Comparison of ENCODE assay signal across 1 mouse cellular context in the genomic region with DNA sequence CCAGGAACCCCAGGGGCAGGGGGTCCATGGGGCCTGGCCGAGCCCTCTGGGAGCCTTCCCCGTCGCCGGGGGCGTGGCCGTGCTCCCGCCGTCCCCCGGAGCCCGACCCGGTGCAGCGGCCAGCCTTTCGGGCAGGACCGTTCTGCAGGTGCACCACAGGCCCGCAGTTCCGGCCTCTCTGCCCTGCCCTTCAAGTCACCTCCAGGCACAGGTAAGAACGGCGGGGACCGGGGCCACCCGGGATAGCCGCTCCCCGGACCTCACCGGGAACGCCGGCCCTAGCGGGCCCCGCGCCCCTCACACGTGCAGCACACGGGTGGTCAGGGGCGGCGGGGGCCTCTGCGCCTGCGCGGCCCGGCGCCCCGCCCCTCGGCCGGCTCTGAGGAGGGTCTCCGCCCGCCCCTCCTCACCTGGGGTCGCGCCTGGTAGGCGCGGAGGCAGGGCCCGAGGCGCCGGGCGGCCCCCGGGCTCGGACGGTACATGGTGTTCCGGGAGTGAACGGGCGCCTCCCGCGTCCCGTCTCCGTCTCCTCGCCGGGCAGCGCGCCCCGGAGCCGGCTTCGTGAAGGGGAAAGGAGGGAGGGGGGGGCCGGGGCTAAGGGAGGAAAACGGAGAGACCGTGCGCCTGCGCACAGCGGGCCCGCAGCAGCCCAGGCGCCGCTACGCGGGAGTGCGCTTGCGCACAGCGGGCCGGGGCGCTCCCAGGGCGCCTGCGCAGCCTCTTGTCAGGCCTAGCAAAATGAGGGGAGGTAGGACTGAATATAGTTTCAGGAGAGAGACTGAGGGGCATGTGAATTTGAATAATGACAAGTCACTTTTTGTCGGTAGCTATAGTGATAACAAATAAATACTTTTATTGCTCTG.
TF ChIP-seq lines count a peak whose summit lies in the region.

A gene (minus strand): TSS at position 651 of the 863 bp plus-strand sequence.

TF ChIP-seq in CH12.LX, 34 proteins besides CTCF, POLR2A, EP300 and RAD21 (continued from another document):
- TF ChIP-seq POLR2AphosphoS2 (IDR thresholded peaks at IDR 0.05; ENCODE audit: low read depth, low read length) (0 out of 2 replicates have a peak, but pooled peaks have one; percentile 77), UBTF (IDR thresholded peaks at IDR 0.05; ENCODE audit: low read depth, low read length) (peak; percentile 40; the same call in 1 of the 2 replicates), RCOR1 (conservative IDR thresholded peaks at IDR 0.05; ENCODE audit: low read depth, low read length) (no peak), HCFC1 (IDR thresholded peaks at IDR 0.05; ENCODE audit: low read depth, low read length) (peak; percentile 63), ZMIZ1 (IDR thresholded peaks at IDR 0.05; ENCODE audit: low read depth, low read length) (no peak), USF1 (IDR thresholded peaks at IDR 0.05; ENCODE audit: low read depth, low read length) (no peak), MXI1 (IDR thresholded peaks at IDR 0.05; ENCODE audit: low read depth, low read length) (peak; percentile 82)
